Mouse (Mus musculus) liver, postnatal 0 days (tissue): Measurements from ENCODE around the gene Abraxas2.

Source experiments
- CTCF ChIP-seq: sonication (generic); IDR thresholded peaks from 2 replicates; pipeline ENCODE4 v1.5.1; 2016; ENCODE audit warnings: antibody characterized with exemption, low read depth
- EP300 ChIP-seq: IDR thresholded peaks from 2 replicates; pipeline ENCODE4 v1.6.1; 2016; ENCODE audit warnings: antibody characterized with exemption, low read depth, mild to moderate bottlenecking

DNA sequence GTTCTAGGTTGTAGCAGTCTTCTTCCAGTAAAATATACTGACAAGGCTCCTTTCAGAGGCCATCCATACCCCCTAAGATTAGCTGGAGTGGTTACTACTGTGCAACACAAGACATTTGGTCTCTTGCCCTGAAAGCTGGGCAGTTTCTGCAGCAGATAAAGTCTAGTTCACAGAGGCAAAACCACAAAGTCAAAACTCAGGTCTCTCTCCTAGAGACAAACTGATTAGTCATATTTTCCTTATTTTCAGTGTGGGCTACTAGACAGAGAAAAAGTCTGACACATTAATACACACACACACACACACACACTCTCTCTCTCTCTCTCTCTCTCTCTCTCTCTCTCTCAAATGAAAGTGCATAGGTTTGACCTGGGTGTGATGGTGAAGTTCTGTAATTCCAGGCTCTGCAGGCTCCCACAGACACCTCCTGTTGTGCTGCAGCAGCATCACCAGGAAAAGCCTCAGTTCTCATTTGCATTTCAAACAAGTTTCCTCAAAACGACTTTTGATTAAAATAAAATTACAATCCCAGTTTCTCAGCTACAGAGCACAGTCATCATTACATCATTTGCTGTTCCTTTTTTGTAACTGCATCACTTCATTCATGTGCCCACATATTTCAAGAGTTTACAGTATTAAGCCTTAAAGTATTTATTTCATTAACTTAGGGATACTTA is 34.5 kb upstream of the Abraxas2 start:
- TF ChIP-seq CTCF (no peak), EP300 (no peak)
